Mouse (Mus musculus) embryonic facial prominence, embryonic 13.5 days (tissue): ENCODE measurements around the gene Rps15. TPM values are rescaled to one million over a fixed set of nuclear protein-coding genes. Genes with fewer than 3 reads are reported as not detected.
A peak's percentile ranks its signal among the peaks of the same experiment; 100 is the strongest.

ENCODE experiments used
- ATAC-seq: fragments of 200-750 bp; cut with Nextera tagmentation; 2 replicates; pipeline ENCODE4 v1.8.0; 2017; ENCODE audit warnings: low read depth; ENCODE audit not compliant: insufficient number of reproducible peaks, insufficient read depth, low FRiP score, low TSS enrichment
- H3K27ac ChIP-seq: fragments of 300-500 bp; sonication (generic); 2 replicates; pipeline ENCODE4 v1.5.1; 2015; ENCODE audit warnings: moderate library complexity, mild to moderate bottlenecking, inconsistent platforms
- H3K27me3 ChIP-seq: fragments of 300-500 bp; sonication (generic); 2 replicates; pipeline ENCODE4 v1.6.1; 2015; ENCODE audit warnings: mild to moderate bottlenecking, inconsistent platforms
- H3K36me3 ChIP-seq: fragments of 300-500 bp; sonication (generic); 2 replicates; pipeline ENCODE4 v1.6.1; 2015; ENCODE audit warnings: mild to moderate bottlenecking, inconsistent platforms
- H3K4me1 ChIP-seq: fragments of 300-500 bp; sonication (generic); 2 replicates; pipeline ENCODE4 v1.6.1; 2015; ENCODE audit warnings: inconsistent platforms
- H3K4me2 ChIP-seq: fragments of 300-500 bp; sonication (generic); 2 replicates; pipeline ENCODE4 v1.6.1; 2015; ENCODE audit warnings: moderate library complexity, mild to moderate bottlenecking, inconsistent platforms
- H3K4me3 ChIP-seq: fragments of 300-500 bp; sonication (generic); 2 replicates; pipeline ENCODE4 v1.5.1; 2015; ENCODE audit warnings: mild to moderate bottlenecking, inconsistent platforms
- H3K9ac ChIP-seq: fragments of 300-500 bp; sonication (generic); 2 replicates; pipeline ENCODE4 v1.6.1; 2015; ENCODE audit warnings: mild to moderate bottlenecking, inconsistent platforms
- H3K9me3 ChIP-seq: fragments of 300-500 bp; sonication (generic); 2 replicates; pipeline ENCODE4 v1.6.1; 2016; ENCODE audit warnings: inconsistent platforms
- WGBS: fragments of 180-500 bp; shearing (Covaris S2); methylation state at CpG from one replicate; pipeline ENCODE4 v1.1.7; 2015; ENCODE audit warnings: mixed read lengths; 5-methylcytosine and 5-hydroxymethylcytosine counted together
- polyA plus RNA-seq: library from polyadenylated mRNA; unstranded; fragments of >200 nt; fragmentation: Nextera tagmentation; extraction: Ambion mirVana; gene quantifications from 2 replicates; pipeline ENCODE4 v1.2.1, GENCODE M21; 2015

Rps15 gene
- polyA plus RNA-seq, 1 experiment from 2014 or later = 1,047 TPM

DNA sequence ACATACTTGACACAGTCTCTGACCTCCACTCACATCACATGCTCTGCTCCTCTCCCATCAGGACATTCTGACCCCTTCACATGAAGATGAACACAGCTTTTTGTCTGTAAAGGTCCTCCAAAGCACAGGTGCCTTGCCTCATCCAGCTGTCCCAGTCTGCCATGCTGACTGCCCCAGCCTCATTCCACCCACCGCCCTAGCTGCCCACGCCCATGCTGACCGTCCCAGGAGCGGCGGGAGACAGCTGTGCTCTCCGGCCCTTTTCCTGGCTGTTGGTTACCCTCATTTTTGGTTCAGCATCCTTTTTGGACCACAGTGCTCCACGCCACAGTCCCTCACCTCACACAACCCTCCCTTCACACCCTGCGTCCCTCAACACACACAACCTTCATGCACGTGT is 13.9 kb upstream of the Rps15 start:
- H3K4me3 ChIP-seq = no peak overlapping the region
- no peaks in the 10 kb centered on the region for H3K27me3 ChIP-seq
- ATAC-seq = no peak
- H3K27ac ChIP-seq = no peak overlapping the region
- H3K9ac ChIP-seq = no peak overlapping the region
- peaks cover 7% of the 10 kb centered on the region for H3K4me1 ChIP-seq
- WGBS = 91% methylated on average over 9 of the region's 9 CpGs
- H3K36me3 ChIP-seq = peaks cover 96% of the 10 kb centered on the region
- H3K4me2 ChIP-seq = no peak overlapping the region
- H3K9me3 ChIP-seq = no peaks in the 10 kb centered on the region

DNA sequence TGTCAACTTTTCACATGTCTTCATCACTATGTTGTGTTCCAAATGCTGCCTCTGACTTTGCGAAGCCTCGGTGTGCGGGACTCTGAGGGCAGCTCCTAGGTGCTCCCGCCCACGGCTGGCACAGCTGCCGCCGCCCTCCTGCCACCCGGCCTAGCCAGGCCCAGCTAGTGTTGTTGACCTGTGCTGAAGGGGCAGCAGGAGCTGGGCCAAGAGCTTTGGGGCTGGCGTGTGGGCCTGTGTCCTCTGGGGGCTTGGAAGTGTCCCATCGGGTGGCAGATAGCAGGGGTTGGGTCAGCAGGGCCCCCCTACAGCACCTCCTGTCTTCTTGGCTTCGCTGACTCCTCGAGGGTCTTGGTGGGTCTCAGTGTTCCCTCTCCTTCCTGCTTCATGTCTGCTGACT is 13.0 kb upstream of the Rps15 start:
- Histone ChIP-seq H3K4me3 (no peak overlapping the region), H3K4me1 (peaks cover 5% of the 10 kb centered on the region; the same call in 1 of the 2 replicates), H3K36me3 (peaks cover 96% of the 10 kb centered on the region), H3K4me2 (no peak overlapping the region), H3K9me3 (no peaks in the 10 kb centered on the region), H3K9ac (no peak overlapping the region), H3K27me3 (no peaks in the 10 kb centered on the region), H3K27ac (no peak overlapping the region)
- 95% methylated on average over 12 of the region's 12 CpGs for WGBS
- ATAC-seq = no peak

DNA sequence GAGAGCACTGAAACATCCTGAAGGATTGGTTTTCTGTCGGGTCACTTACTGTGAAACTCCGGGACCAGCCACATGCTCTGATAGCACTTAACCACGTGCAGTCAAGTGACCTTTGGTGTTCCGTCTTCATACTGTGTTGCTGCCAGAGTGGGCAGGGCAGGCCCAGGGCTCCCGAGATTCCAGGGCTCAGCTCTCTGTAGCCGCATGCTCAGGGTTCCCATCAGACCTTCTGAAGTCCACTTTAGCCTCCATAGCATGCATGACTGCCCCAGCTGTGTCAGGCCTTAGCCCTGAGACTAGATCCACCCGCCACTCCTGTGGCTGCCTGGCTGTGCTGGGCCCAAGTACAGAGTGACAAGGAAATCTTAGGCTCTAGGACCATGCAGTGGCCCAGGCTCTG is 10.9 kb upstream of the Rps15 start:
- no peak for ATAC-seq
- Histone ChIP-seq H3K9me3 (no peaks in the 10 kb centered on the region), H3K27me3 (no peaks in the 10 kb centered on the region), H3K9ac (0 out of 2 replicates have a peak overlapping the region, but pooled peaks have one; percentile 33), H3K4me2 (no peak overlapping the region), H3K27ac (no peak overlapping the region), H3K4me3 (no peak overlapping the region), H3K36me3 (peaks cover 96% of the 10 kb centered on the region), H3K4me1 (peaks cover 5% of the 10 kb centered on the region; the same call in 1 of the 2 replicates)
- WGBS = 85% methylated on average over 7 of the region's 7 CpGs

DNA sequence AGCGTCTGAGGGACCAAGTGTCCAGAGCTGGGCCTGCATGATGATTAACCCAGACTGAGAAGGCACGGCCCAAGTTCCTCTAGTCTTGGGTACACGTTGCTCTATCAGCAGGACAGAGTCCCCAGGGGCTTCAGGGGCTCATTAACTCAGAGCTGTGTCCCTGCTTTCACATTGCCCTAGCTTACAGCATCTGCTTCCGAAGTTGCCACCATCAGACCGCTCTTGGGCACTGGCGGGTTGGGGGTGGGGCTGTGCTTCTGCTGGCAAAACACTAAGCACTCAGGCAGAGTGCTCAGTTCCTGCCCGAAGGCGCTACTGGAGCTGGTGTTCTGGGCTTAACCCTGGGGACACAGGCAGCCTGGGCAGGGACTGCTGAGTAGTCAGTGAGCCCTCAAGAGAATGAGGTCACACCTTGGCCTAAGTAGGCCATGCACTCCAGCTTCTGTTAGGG is 10.3 kb upstream of the Rps15 start:
- H3K36me3 ChIP-seq = peaks cover 97% of the 10 kb centered on the region
- peaks cover 5% of the 10 kb centered on the region; the same call in 1 of the 2 replicates for H3K4me1 ChIP-seq
- H3K9ac ChIP-seq = 0 out of 2 replicates have a peak overlapping the region, but pooled peaks have one; percentile 33
- no peaks in the 10 kb centered on the region for H3K9me3 ChIP-seq
- H3K27me3 ChIP-seq = no peaks in the 10 kb centered on the region
- H3K4me2 ChIP-seq = no peak overlapping the region
- no peak overlapping the region for H3K27ac ChIP-seq
- no peak for ATAC-seq
- no peak overlapping the region for H3K4me3 ChIP-seq
- 74% methylated on average over 8 of the region's 8 CpGs for WGBS

DNA sequence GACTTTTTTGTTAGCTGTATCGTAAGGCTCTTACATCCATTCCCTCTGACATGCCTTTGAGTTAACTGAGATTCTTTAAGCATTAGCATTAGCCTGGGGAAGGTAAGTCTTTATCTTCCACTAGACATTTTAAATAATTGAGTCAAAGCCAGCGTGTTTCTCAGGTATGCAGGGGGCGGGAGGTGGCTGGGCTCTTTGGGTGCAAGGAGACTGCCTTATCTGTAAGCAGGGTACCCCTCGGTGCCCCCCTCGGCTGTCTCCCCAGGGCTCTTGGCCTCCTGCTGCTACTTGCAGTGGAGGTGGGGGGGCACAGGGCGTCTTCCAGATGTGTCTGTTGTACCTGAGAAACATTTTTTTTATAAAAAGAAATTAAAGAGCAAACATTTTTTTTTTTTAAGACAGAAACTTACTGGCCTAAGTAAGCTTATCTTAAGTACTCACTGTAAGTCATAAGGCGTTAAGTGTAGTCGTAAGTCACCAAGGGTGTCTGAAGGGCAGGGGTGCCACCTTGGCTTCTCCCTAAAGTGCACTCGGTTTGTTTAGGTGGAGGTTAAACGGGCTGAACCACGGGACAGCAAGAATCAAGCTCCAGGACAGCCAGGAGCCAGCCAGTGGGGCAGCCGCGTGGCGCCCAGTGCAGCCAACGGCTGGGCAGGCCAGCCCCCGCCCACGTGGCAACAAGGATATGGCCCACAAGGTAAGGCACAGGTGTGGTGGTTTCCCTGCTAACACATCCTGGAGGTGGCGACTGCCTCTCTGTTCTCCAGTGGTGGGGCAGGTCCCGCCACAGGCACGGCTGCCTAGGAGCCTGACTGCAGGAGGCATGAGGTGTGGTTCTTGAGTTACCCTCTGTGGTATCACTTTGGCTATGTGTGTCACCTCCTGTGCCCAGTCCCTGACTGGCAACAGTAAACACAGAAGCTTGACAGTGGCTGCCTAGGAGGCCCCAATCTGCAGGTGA is 9.5 kb upstream of the Rps15 start:
- Histone ChIP-seq H3K4me1 (peaks cover 5% of the 10 kb centered on the region; the same call in 1 of the 2 replicates), H3K9me3 (no peaks in the 10 kb centered on the region), H3K4me2 (no peak overlapping the region), H3K36me3 (peaks cover 97% of the 10 kb centered on the region), H3K9ac (no peak overlapping the region), H3K27me3 (no peaks in the 10 kb centered on the region), H3K4me3 (no peak overlapping the region), H3K27ac (no peak overlapping the region)
- no peak for ATAC-seq
- 86% methylated on average over 20 of the region's 20 CpGs for WGBS

DNA sequence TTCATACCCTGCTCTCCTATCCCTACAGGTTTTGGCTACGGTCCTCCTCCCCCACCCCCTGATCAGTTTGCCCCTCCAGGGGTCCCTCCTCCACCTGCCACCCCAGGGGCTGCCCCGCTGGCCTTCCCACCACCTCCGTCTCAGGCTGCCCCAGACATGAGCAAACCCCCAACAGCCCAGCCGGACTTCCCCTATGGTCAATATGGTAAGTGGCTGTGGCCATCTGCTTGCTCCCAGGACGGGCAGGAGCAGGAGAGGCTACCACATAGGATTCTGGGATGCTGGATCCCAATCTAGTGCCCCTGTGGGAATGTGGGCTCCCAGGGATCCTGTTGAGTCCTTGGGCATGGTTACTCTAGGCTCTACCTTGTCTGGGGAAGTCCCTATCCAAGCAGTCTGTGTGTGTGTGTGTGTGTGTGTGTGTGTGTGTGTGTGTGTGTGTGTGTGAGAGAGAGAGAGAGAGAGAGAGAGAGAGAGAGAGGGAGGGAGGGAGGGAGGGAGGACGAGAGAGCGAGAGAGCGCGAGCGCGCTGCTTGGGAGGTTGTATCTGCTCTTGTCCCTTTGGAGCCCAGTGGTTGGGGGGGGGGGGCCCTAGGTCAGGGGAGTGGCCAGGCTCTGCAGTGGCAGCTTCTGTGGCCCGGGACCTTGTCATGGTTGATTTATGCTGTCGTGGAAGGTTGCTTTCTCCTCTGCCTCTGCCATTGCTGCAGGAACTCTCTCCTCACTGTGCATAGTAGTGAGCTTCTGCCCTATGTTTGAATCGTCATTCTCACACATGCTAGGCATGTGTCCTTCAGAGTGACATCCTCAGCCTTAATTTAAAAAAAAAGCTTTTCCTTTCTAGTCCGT is 6.8 kb upstream of the Rps15 start:
- Histone ChIP-seq H3K9ac (no peak overlapping the region), H3K4me3 (no peak overlapping the region), H3K27ac (no peak overlapping the region), H3K9me3 (no peaks in the 10 kb centered on the region), H3K36me3 (peaks cover 86% of the 10 kb centered on the region), H3K4me1 (peaks cover 5% of the 10 kb centered on the region; the same call in 1 of the 2 replicates), H3K27me3 (no peaks in the 10 kb centered on the region), H3K4me2 (no peak overlapping the region)
- WGBS = 85% methylated on average over 15 of the region's 15 CpGs
- no peak for ATAC-seq

DNA sequence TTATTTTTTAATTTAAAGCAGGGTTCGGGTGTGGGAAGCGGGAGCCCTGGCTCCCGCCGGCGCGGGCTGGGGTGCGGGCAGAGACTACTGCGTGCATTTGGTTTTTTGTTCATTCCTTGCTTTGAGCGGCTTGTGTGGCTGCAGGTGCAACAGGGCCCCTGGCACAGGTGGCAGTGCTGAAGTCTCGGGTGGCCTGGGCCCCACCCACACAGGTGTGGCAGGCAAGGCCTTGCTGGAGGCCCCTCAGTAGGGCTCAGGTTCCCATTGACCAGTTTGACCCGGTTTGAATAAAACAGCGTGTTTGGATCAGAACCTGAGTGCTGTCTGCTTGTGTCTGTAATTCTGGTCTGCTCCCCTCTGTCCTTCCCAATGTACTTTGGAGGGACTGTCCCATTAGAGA is 4.2 kb upstream of the Rps15 start:
- Histone ChIP-seq H3K27ac (no peak overlapping the region), H3K36me3 (peaks cover 60% of the 10 kb centered on the region)
- WGBS = 89% methylated on average over 12 of the region's 12 CpGs

DNA sequence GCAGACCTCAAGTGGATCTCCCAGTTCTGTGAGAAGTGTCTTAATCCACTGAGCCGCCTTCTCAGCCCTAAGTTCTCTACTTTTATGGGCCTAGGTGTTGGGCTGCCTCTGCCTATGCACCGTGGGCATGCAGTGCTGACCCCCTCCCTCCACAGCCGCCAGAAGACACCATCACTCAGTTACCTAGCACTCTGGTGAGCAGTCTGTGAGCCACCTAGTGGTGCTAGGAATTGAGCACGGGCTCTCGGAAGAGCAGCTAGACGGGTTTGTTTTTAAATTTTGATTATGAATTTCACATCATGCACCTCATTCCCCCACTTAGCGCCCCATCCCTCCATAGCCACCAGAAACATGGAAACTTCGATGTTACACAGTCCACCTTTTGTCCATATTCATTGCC is 3.6 kb upstream of the Rps15 start:
- peaks cover 59% of the 10 kb centered on the region for H3K36me3 ChIP-seq
- WGBS = 71% methylated on average over 8 of the region's 8 CpGs
- no peaks in the 10 kb centered on the region for H3K9me3 ChIP-seq
- H3K4me2 ChIP-seq = no peak overlapping the region
- no peaks in the 10 kb centered on the region for H3K27me3 ChIP-seq
- ATAC-seq = no peak
- no peak overlapping the region for H3K9ac ChIP-seq
- H3K27ac ChIP-seq = no peak overlapping the region
- H3K4me3 ChIP-seq = no peak overlapping the region
- H3K4me1 ChIP-seq = peaks cover 11% of the 10 kb centered on the region

More for the DNA sequence above, 4.2 kb upstream of the Rps15 start:
- no peak for ATAC-seq
- H3K4me1 ChIP-seq = peaks cover 5% of the 10 kb centered on the region
- H3K27me3 ChIP-seq = no peaks in the 10 kb centered on the region
- no peak overlapping the region for H3K4me3 ChIP-seq
- no peaks in the 10 kb centered on the region for H3K9me3 ChIP-seq
- H3K4me2 ChIP-seq = no peak overlapping the region
- H3K9ac ChIP-seq = no peak overlapping the region

DNA sequence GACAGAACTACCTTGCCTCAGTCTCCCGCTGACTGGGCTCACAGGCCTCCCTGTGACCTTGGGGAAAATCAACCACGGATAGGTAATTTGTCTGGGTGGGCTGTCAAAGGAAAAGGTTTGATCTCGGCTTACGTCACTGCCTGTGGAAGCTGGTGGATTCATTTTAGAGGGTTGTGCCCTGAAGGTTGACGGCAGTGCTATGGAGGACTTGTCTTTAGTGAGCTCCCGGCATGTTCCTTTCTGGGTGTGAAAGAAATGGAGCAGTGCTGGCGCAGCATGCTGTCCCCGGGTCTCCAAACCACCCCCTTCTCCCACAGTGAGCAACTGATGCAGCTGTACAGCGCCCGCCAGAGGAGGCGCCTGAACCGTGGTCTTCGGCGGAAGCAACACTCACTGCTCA is 1.1 kb downstream of the Rps15 start:
- no peak for ATAC-seq
- WGBS = 25% methylated on average over 14 of the region's 14 CpGs
- Histone ChIP-seq H3K4me1 (peaks cover 38% of the 10 kb centered on the region), H3K27me3 (peaks cover 17% of the 10 kb centered on the region), H3K4me2 (peak overlapping the region; percentile 92), H3K36me3 (peaks cover 29% of the 10 kb centered on the region), H3K4me3 (peak overlapping the region; percentile 81), H3K9ac (peak overlapping the region; percentile 99), H3K27ac (peak overlapping the region; percentile 95; the same call in 1 of the 2 replicates), H3K9me3 (no peaks in the 10 kb centered on the region)

DNA sequence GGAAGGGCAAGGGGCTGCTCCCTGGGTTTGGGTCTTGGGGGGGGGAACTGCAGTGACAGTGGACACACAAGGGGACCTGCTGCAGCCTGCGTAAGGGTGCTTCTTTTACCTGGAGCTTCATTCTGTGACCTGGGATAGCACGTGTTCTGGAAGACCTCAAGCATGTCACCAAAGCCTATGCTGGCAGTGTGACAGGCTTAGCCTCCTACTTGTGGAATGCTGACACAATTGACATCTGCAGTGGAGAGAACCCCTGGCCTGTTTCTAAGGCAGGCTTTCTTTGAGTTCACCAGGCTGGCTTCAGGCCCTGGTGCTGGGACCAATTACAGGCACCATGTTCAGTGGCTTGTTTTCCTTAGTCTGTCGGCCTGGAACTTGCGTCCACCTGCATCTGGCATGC is 2.1 kb downstream of the Rps15 start:
- H3K4me1 ChIP-seq = peaks cover 44% of the 10 kb centered on the region
- H3K4me2 ChIP-seq = peak overlapping the region; percentile 92
- 0 out of 2 replicates have a peak overlapping the region, but pooled peaks have one; percentile 5 for H3K27ac ChIP-seq
- peak overlapping the region; percentile 81; the same call in 1 of the 2 replicates for H3K4me3 ChIP-seq
- 60% methylated on average over 4 of the region's 4 CpGs for WGBS
- H3K27me3 ChIP-seq = peaks cover 27% of the 10 kb centered on the region
- no peak for ATAC-seq
- no peaks in the 10 kb centered on the region for H3K9me3 ChIP-seq
- peaks cover 20% of the 10 kb centered on the region for H3K36me3 ChIP-seq
- peak overlapping the region; percentile 99; the same call in 1 of the 2 replicates for H3K9ac ChIP-seq

DNA sequence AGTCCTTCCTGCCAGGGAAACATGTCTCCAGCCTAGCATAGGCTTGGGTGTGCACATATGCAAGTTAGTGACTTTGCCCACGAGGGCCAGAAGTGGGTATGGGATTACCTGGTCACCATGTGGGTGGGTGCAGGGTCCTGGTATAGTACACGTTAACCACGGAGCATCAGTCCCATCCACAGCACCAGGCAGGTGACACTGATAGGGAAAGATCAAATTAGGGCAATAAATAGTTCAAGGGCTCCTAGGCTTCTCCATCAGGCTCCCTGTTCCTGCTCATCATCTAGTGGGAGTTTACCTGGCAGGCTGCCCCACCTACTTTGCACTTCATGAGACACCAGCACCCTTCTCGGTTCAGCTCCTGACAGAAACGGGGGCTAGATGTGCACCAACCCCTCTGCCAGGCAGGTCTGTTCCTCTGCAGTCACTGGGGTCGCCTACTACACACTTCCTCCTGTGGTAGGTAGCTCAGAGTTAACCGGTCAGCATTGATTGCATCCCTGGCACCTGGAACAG is 2.6 kb downstream of the Rps15 start:
- WGBS = 51% methylated on average over 7 of the region's 7 CpGs

More for the DNA sequence above, 2.6 kb downstream of the Rps15 start:
- ATAC-seq = no peak
- peaks cover 47% of the 10 kb centered on the region for H3K4me1 ChIP-seq
- peak overlapping the region; percentile 99; the same call in 1 of the 2 replicates for H3K9ac ChIP-seq
- H3K27ac ChIP-seq = peak overlapping the region; percentile 5; the same call in 1 of the 2 replicates
- no peaks in the 10 kb centered on the region for H3K9me3 ChIP-seq
- H3K4me2 ChIP-seq = peak overlapping the region; percentile 16
- H3K4me3 ChIP-seq = no peak overlapping the region
- peaks cover 19% of the 10 kb centered on the region for H3K36me3 ChIP-seq
- peaks cover 32% of the 10 kb centered on the region for H3K27me3 ChIP-seq
